17 mouse cellular contexts compared by ENCODE assay signal in the genomic region with DNA sequence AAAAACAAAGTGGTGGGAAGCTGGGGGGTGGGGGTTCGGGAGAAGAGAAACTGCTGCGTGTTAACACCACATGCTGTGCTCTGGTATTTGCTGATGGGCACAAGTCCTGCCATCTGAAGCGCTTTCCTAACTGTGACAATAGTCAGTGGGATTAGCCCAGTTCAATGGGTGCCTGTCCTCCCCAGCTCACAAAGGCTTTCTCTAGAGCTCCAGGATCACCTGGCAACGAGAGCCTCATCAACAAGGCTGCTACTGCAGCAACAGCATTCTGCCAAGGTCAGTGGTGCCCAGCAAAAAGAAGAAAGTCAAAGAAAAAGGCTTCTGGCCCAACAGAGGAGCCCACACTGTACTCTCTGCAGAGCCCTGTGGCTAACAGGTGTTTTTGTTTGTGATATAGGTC. TPM values are rescaled to one million over a fixed set of nuclear protein-coding genes. Genes with fewer than 3 reads are reported as not detected.
A peak's percentile ranks its signal among the peaks of the same experiment; 100 is the strongest.
DNase-seq lines count a peak whose midpoint lies in the region; ATAC-seq and TF ChIP-seq lines count a peak whose summit lies in the region.
"Had no signal": no experiment of that assay in that cellular context is flagged by ENCODE, and none has a peak within 500 bp of the region (broad histone marks: within the 10 kb centered on the region; RNA-seq: fewer than 3 reads in every experiment).

No protein-coding gene starts in this region.

- peak overlapping the region; percentile 51; the same call in 1 of the 2 replicates for H3K27ac ChIP-seq in forebrain, embryonic 10.5 days
- H3K27ac ChIP-seq in forebrain, embryonic 12.5 days, result no peak overlapping the region
- 0 out of 2 replicates have a peak overlapping the region, but pooled peaks have one; percentile 47 for H3K27ac ChIP-seq in lung, postnatal 0 days (ENCODE audit: low read length)
- no peak overlapping the region for H3K27ac ChIP-seq in midbrain, embryonic 16.5 days (ENCODE audit: low read length)
- H3K27ac ChIP-seq: limb, embryonic 10.5 days; liver, embryonic 13.5 days had no signal

- no peak for TF ChIP-seq CTCF in lung, postnatal 0 days (IDR thresholded peaks at IDR 0.05)

- H3K27me3 ChIP-seq in forebrain, embryonic 10.5 days (ENCODE audit: poor library complexity, severe bottlenecking), result no peaks in the 10 kb centered on the region
- no peaks in the 10 kb centered on the region for H3K27me3 ChIP-seq in forebrain, embryonic 12.5 days
- no peaks in the 10 kb centered on the region for H3K27me3 ChIP-seq in lung, postnatal 0 days (replicated peaks; ENCODE audit: insufficient read depth, low read length)
- H3K27me3 ChIP-seq in midbrain, embryonic 16.5 days (ENCODE audit: control insufficient read depth, insufficient read depth, low read depth, low read length), result no peaks in the 10 kb centered on the region
- H3K27me3 ChIP-seq: CH12.LX; liver, embryonic 13.5 days had no signal

- no peaks in the 10 kb centered on the region for H3K9me3 ChIP-seq in forebrain, embryonic 10.5 days
- H3K9me3 ChIP-seq in forebrain, embryonic 12.5 days, result no peaks in the 10 kb centered on the region
- no peaks in the 10 kb centered on the region for H3K9me3 ChIP-seq in lung, postnatal 0 days (ENCODE audit: low read length)
- H3K9me3 ChIP-seq in midbrain, embryonic 16.5 days (replicated peaks; ENCODE audit: control insufficient read depth, low read length, poor library complexity, severe bottlenecking), result no peaks in the 10 kb centered on the region
- H3K9me3 ChIP-seq: limb, embryonic 10.5 days; liver, embryonic 13.5 days had no signal

- peaks cover 18% of the 10 kb centered on the region for H3K4me1 ChIP-seq in forebrain, embryonic 10.5 days
- H3K4me1 ChIP-seq in forebrain, embryonic 12.5 days, result peaks cover 9% of the 10 kb centered on the region
- H3K4me1 ChIP-seq in lung, postnatal 0 days (ENCODE audit: insufficient read depth, low read depth, low read length), result peaks cover 11% of the 10 kb centered on the region; the same call in 1 of the 2 replicates
- H3K4me1 ChIP-seq in midbrain, embryonic 16.5 days (ENCODE audit: control insufficient read depth, insufficient read depth, low read length), result no peaks in the 10 kb centered on the region
- H3K4me1 ChIP-seq: limb, embryonic 10.5 days had no signal

- no peak for DNase-seq in forebrain, embryonic 10.5 days (ENCODE audit: extremely low spot score, low spot score)
- DNase-seq in lung, postnatal 0 days (ENCODE audit: low spot score), result no peak
- DNase-seq in lung, postnatal 10 days, result no peak
- DNase-seq in adrenal gland, postnatal 10 days, result peak; percentile 41
- no peak for DNase-seq in thymus, adult 18-20 months
- DNase-seq in kidney, postnatal 4 days, result no peak
- DNase-seq: cerebellum, adult 11 months; cerebellum, postnatal 25 days; kidney, adult 18-20 months; kidney, postnatal 14 days; liver, embryonic 13.5 days had no signal

- no peak for TF ChIP-seq EP300 in lung, postnatal 0 days (IDR thresholded peaks at IDR 0.05)

- 11% methylated on average over 4 of the region's 4 CpGs for WGBS in forebrain, embryonic 10.5 days
- 6% methylated on average over 4 of the region's 4 CpGs for WGBS in forebrain, embryonic 12.5 days
- 52% methylated on average over 4 of the region's 4 CpGs for WGBS in lung, postnatal 0 days
- 6% methylated on average over 4 of the region's 4 CpGs for WGBS in midbrain, embryonic 16.5 days

- H3K4me2 ChIP-seq in forebrain, embryonic 12.5 days, result no peak overlapping the region
- no peak overlapping the region for H3K4me2 ChIP-seq in lung, postnatal 0 days (replicated peaks; ENCODE audit: low read depth, low read length)
- H3K4me2 ChIP-seq in midbrain, embryonic 16.5 days (ENCODE audit: low read length), result no peak overlapping the region
- H3K4me2 ChIP-seq: heart, embryonic 11.5 days; liver, embryonic 13.5 days had no signal

- H3K36me3 ChIP-seq in forebrain, embryonic 10.5 days (replicated peaks), result no peaks in the 10 kb centered on the region
- no peaks in the 10 kb centered on the region for H3K36me3 ChIP-seq in forebrain, embryonic 12.5 days (replicated peaks)
- no peaks in the 10 kb centered on the region for H3K36me3 ChIP-seq in lung, postnatal 0 days (ENCODE audit: insufficient read depth, low read length)
- no peaks in the 10 kb centered on the region for H3K36me3 ChIP-seq in midbrain, embryonic 16.5 days (ENCODE audit: control insufficient read depth, insufficient read depth, low read length)
- H3K36me3 ChIP-seq: limb, embryonic 10.5 days; liver, embryonic 13.5 days had no signal

- H3K9ac ChIP-seq in forebrain, embryonic 12.5 days, result no peak overlapping the region
- H3K9ac ChIP-seq in lung, postnatal 0 days (replicated peaks; ENCODE audit: low read depth), result no peak overlapping the region
- H3K9ac ChIP-seq in midbrain, embryonic 16.5 days (ENCODE audit: low read depth, low read length), result no peak overlapping the region
- H3K9ac ChIP-seq: liver, embryonic 13.5 days had no signal

- no peak for ATAC-seq in forebrain, embryonic 12.5 days (ENCODE audit: low FRiP score)
- ATAC-seq in lung, postnatal 0 days, result no peak
- peak; percentile 56; the same call in 1 of the 2 replicates for ATAC-seq in midbrain, embryonic 16.5 days
- ATAC-seq: forebrain, embryonic 16.5 days had no signal

- H3K4me3 ChIP-seq in forebrain, embryonic 10.5 days, result no peak overlapping the region
- H3K4me3 ChIP-seq in forebrain, embryonic 12.5 days (replicated peaks), result no peak overlapping the region
- H3K4me3 ChIP-seq in lung, postnatal 0 days (ENCODE audit: low read depth, low read length), result no peak overlapping the region
- no peak overlapping the region for H3K4me3 ChIP-seq in midbrain, embryonic 16.5 days (ENCODE audit: low read depth, low read length)
- H3K4me3 ChIP-seq: limb, embryonic 10.5 days; liver, embryonic 13.5 days had no signal

RNA-seq across cellular contexts. Expression of gene Gprc5b, which starts 58.2 kb away (rescaled TPM):
- polyA plus RNA-seq in forebrain, embryonic 10.5 days (2016; fragmentation: Nextera tagmentation; extraction: Ambion mirVana), result 9.0 and 12.2 TPM in 2 replicates
- polyA plus RNA-seq in forebrain, embryonic 12.5 days (2016; fragmentation: Nextera tagmentation; extraction: Ambion mirVana), result 11.8 and 15.1 TPM in 2 replicates
- 2.1 and 2.7 TPM in 2 replicates for polyA plus RNA-seq in lung, postnatal 0 days (2015; fragmentation: Nextera tagmentation; extraction: Ambion mirVana)
- 10 to 100 TPM; 67.5 to 67.8 TPM for total RNA-seq in adrenal gland, postnatal 10 days (2021)
- 2.9 and 3.1 TPM in 2 replicates for polyA plus RNA-seq in midbrain, embryonic 16.5 days (2015; fragmentation: Nextera tagmentation; extraction: Ambion mirVana)

Comparison
In these comparisons a context has a peak if more than half of its experiments do, and no peak if none do; other contexts are left out.
1. H3K27ac ChIP-seq: peak in forebrain, embryonic 10.5 days (single experiment) and lung, postnatal 0 days (single experiment); none in forebrain, embryonic 12.5 days (single experiment) and midbrain, embryonic 16.5 days (single experiment).